In genomic region chr8:84615666-84616485, GRCm38 (mm10) we compare ENCODE assay signal across 13 mouse cellular contexts. TPM values are rescaled to one million over a fixed set of nuclear protein-coding genes. Genes with fewer than 3 reads are reported as not detected.
A peak's percentile ranks its signal among the peaks of the same experiment; 100 is the strongest.
DNase-seq lines count a peak whose midpoint lies in the region; ATAC-seq and TF ChIP-seq lines count a peak whose summit lies in the region.
"Had no signal": no experiment of that assay in that cellular context is flagged by ENCODE, and none has a peak within 500 bp of the region (broad histone marks: within the 10 kb centered on the region; RNA-seq: fewer than 3 reads in every experiment).

No protein-coding gene starts in this region.

- 30% methylated on average over 22 of the region's 22 CpGs for WGBS in forebrain, embryonic 10.5 days
- WGBS in forebrain, embryonic 16.5 days: 29% methylated on average over 22 of the region's 22 CpGs
- WGBS in limb, embryonic 15.5 days: 30% methylated on average over 22 of the region's 22 CpGs

- no peak for DNase-seq in forebrain, embryonic 10.5 days (ENCODE audit: extremely low spot score, low spot score)
- no peak for DNase-seq in gastrocnemius, postnatal 25 days
- DNase-seq in adrenal gland, adult 18-20 months (ENCODE audit: low spot score in 2 of 2): no peak
- DNase-seq: gastrocnemius, postnatal 36 days; right cerebral cortex, adult 18-20 months had no signal

- H3K9me3 ChIP-seq in forebrain, embryonic 10.5 days: no peaks in the 10 kb centered on the region
- no peaks in the 10 kb centered on the region for H3K9me3 ChIP-seq in forebrain, embryonic 16.5 days (ENCODE audit: control insufficient read depth, low read length)
- H3K9me3 ChIP-seq in ES-Bruce4 (replicated peaks; ENCODE audit: control insufficient read depth, insufficient read depth, low read length, poor library complexity, severe bottlenecking): no peaks in the 10 kb centered on the region
- H3K9me3 ChIP-seq in limb, embryonic 15.5 days: no peaks in the 10 kb centered on the region

- H3K4me3 ChIP-seq in forebrain, embryonic 10.5 days: peak overlapping the region; percentile 18
- no peak overlapping the region for H3K4me3 ChIP-seq in forebrain, embryonic 16.5 days (replicated peaks; ENCODE audit: low read length)
- no peak overlapping the region for H3K4me3 ChIP-seq in ES-Bruce4 (ENCODE audit: low read depth, low read length)
- H3K4me3 ChIP-seq in embryonic fibroblast, embryonic 13.5 days (ENCODE audit: insufficient read depth, low read length): no peak overlapping the region
- H3K4me3 ChIP-seq in limb, embryonic 15.5 days: peak overlapping the region; percentile 8; the same call in 1 of the 2 replicates
- H3K4me3 ChIP-seq: layer of hippocampus, adult 2 months had no signal

- H3K27me3 ChIP-seq in forebrain, embryonic 10.5 days (ENCODE audit: poor library complexity, severe bottlenecking): peaks cover 57% of the 10 kb centered on the region
- no peaks in the 10 kb centered on the region for H3K27me3 ChIP-seq in forebrain, embryonic 16.5 days (replicated peaks; ENCODE audit: control insufficient read depth, insufficient read depth, low read length)
- H3K27me3 ChIP-seq in ES-Bruce4 (ENCODE audit: control insufficient read depth, insufficient read depth, low read length, poor library complexity, severe bottlenecking): no peaks in the 10 kb centered on the region
- H3K27me3 ChIP-seq in limb, embryonic 15.5 days: no peaks in the 10 kb centered on the region; the same call in 1 of the 2 replicates

- no peak for TF ChIP-seq EP300 in ES-Bruce4 (IDR thresholded peaks at IDR 0.05; ENCODE audit: insufficient read depth, low read depth, low read length)

- H3K4me1 ChIP-seq in forebrain, embryonic 10.5 days: peaks cover 26% of the 10 kb centered on the region
- H3K4me1 ChIP-seq in forebrain, embryonic 16.5 days (replicated peaks; ENCODE audit: control insufficient read depth, insufficient read depth, low read length): no peaks in the 10 kb centered on the region
- peaks cover 6% of the 10 kb centered on the region for H3K4me1 ChIP-seq in ES-Bruce4 (ENCODE audit: control insufficient read depth, insufficient read depth, low read length)
- H3K4me1 ChIP-seq in embryonic fibroblast, embryonic 13.5 days (ENCODE audit: control insufficient read depth, insufficient read depth, low read length): 0 out of 2 replicates have a peak, but pooled peaks cover 2% of the 10 kb centered on the region
- H3K4me1 ChIP-seq in limb, embryonic 15.5 days: peaks cover 16% of the 10 kb centered on the region

- no peaks in the 10 kb centered on the region for H3K36me3 ChIP-seq in forebrain, embryonic 10.5 days (replicated peaks)
- H3K36me3 ChIP-seq in forebrain, embryonic 16.5 days (ENCODE audit: control insufficient read depth, insufficient read depth): no peaks in the 10 kb centered on the region
- H3K36me3 ChIP-seq in ES-Bruce4 (ENCODE audit: control insufficient read depth, insufficient read depth, low read length, poor library complexity, severe bottlenecking): no peaks in the 10 kb centered on the region
- no peaks in the 10 kb centered on the region for H3K36me3 ChIP-seq in limb, embryonic 15.5 days

- H3K9ac ChIP-seq in forebrain, embryonic 16.5 days (replicated peaks; ENCODE audit: low read depth, low read length): no peak overlapping the region
- H3K9ac ChIP-seq in ES-Bruce4 (ENCODE audit: low read depth, poor library complexity, severe bottlenecking): 0 out of 2 replicates have a peak overlapping the region, but pooled peaks have one; percentile 3
- H3K9ac ChIP-seq in limb, embryonic 15.5 days: no peak overlapping the region
- H3K9ac ChIP-seq: liver, embryonic 14.5 days had no signal

- TF ChIP-seq CTCF in ES-Bruce4 (IDR thresholded peaks at IDR 0.05; ENCODE audit: low read depth, low read length): no peak
- no peak for TF ChIP-seq CTCF in embryonic fibroblast, embryonic 13.5 days (IDR thresholded peaks at IDR 0.05; ENCODE audit: borderline replicate concordance, insufficient read depth, low read length)

- H3K27ac ChIP-seq in forebrain, embryonic 10.5 days: peak overlapping the region; percentile 71
- no peak overlapping the region for H3K27ac ChIP-seq in forebrain, embryonic 16.5 days (ENCODE audit: low read length)
- no peak overlapping the region for H3K27ac ChIP-seq in ES-Bruce4 (ENCODE audit: insufficient read depth, low read length)
- H3K27ac ChIP-seq in embryonic fibroblast, embryonic 13.5 days (ENCODE audit: insufficient read depth, low read length): peak overlapping the region; percentile 20
- H3K27ac ChIP-seq in limb, embryonic 15.5 days: peak overlapping the region; percentile 68
- H3K27ac ChIP-seq: layer of hippocampus, adult 2 months; liver, embryonic 14.5 days had no signal

- TF ChIP-seq POLR2A in ES-Bruce4 (IDR thresholded peaks at IDR 0.05; ENCODE audit: insufficient read depth, low read length): no peak
- no peak for TF ChIP-seq POLR2A in embryonic fibroblast, embryonic 13.5 days (IDR thresholded peaks at IDR 0.05; ENCODE audit: low read depth, low read length)

- no peak overlapping the region for H3K4me2 ChIP-seq in forebrain, embryonic 16.5 days (ENCODE audit: low read length)
- peak overlapping the region; percentile 20; the same call in 1 of the 2 replicates for H3K4me2 ChIP-seq in limb, embryonic 15.5 days

- ATAC-seq in forebrain, embryonic 16.5 days: no peak
- ATAC-seq in limb, embryonic 15.5 days (ENCODE audit: insufficient number of reproducible peaks, low FRiP score, low TSS enrichment, low read depth): peak; percentile 50
- ATAC-seq in megakaryocyte progenitor cell, adult 5-6 weeks (replicated peaks; ENCODE audit: poor library complexity): no peak
- ATAC-seq: Patski had no signal

RNA-seq across cellular contexts. Expression of gene Ier2, which starts 46.8 kb away (rescaled TPM):
- polyA plus RNA-seq in forebrain, embryonic 10.5 days (2016; fragmentation: Nextera tagmentation; extraction: Ambion mirVana): 91.4 and 96.9 TPM in 2 replicates
- polyA plus RNA-seq in forebrain, embryonic 16.5 days (2015; fragmentation: Nextera tagmentation; extraction: Ambion mirVana): 22.5 and 25.5 TPM in 2 replicates
- polyA plus RNA-seq in ES-Bruce4 (2011; ENCODE audit: insufficient read depth, insufficient read length, low read depth, missing spikeins): 42.8 and 44.8 TPM in 2 replicates
- polyA plus RNA-seq in embryonic fibroblast, embryonic 13.5 days (2011; ENCODE audit: insufficient read length, low read depth, missing spikeins): 38.2 and 38.6 TPM in 2 replicates
- 80.6 and 81.7 TPM in 2 replicates for polyA plus RNA-seq in limb, embryonic 15.5 days (2015; fragmentation: Nextera tagmentation; extraction: Ambion mirVana)
- total RNA-seq in gastrocnemius, postnatal 25 days (2021): 1 to 10 TPM; 5.9 to 7.1 TPM
- 10 to 100 TPM; 20.7 to 24.6 TPM for total RNA-seq in adrenal gland, adult 18-20 months (2021)
- total RNA-seq in megakaryocyte progenitor cell, adult 5-6 weeks (2015): 43.5 and 61.9 TPM in 2 replicates
- 34.4 and 49.8 TPM in 2 replicates for total RNA-seq in megakaryocyte progenitor cell, adult 5-6 weeks (2017)

Comparison
In these comparisons a context has a peak if more than half of its experiments do, and no peak if none do; other contexts are left out.
1. H3K27ac ChIP-seq: peak in forebrain, embryonic 10.5 days (single experiment), embryonic fibroblast, embryonic 13.5 days (single experiment) and limb, embryonic 15.5 days (single experiment); none in forebrain, embryonic 16.5 days (single experiment) and ES-Bruce4 (single experiment).
2. H3K4me3 ChIP-seq: peak in forebrain, embryonic 10.5 days (single experiment) and limb, embryonic 15.5 days (single experiment); none in forebrain, embryonic 16.5 days (single experiment), ES-Bruce4 (single experiment) and embryonic fibroblast, embryonic 13.5 days (single experiment).